Mouse (Mus musculus) erythroblast, embryonic 14.5 days (primary cell): ENCODE measurements around the gene Ifitm10.

Experiments used
- GATA1 ChIP-seq: IDR thresholded peaks from 2 replicates; pipeline ENCODE4 v1.6.1; 2012; ENCODE audit warnings: low read length, inconsistent platforms, mixed read lengths
- TAL1 ChIP-seq: IDR thresholded peaks from 3 replicates; pipeline ENCODE4 v1.6.1; 2012; ENCODE audit warnings: low read length, inconsistent platforms, mixed read lengths

DNA sequence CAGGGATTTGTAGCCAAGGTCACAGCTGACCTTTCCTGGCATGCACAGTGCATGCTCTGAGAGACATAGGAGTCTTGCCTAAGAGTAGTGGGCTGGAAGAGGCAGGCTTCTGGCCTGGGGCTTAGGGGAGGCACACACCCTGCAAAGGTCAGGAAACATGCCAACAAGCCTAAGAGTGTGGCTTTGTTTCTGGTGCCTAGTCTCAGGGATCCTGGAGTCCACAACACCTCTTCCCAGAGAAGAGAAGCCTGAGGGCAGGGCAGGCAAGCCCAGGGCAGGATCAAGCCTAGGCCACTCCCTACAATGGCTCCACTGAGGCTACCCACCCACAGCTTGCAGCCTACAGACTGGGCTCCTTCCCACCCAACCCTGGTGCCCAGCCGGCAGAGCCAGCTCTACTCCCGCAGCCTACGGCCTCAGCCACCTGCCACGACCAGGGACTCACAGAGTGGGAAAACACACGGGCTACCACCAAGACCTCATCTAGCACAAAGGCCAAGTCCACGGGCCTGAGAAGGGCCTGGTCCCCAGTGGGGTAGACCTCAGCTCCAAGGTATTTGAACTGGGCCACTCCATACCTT lies 13.2 kb upstream of the Ifitm10 start:
- TF ChIP-seq TAL1, result no peak
- TF ChIP-seq GATA1, result no peak
